Mouse (Mus musculus) liver, postnatal 0 days (tissue): ENCODE measurements around the gene Gm8994.

ENCODE experiments used
- CTCF ChIP-seq: sonication (generic); IDR thresholded peaks from 2 replicates; pipeline ENCODE4 v1.5.1; 2016; ENCODE audit warnings: antibody characterized with exemption, low read depth
- EP300 ChIP-seq: IDR thresholded peaks from 2 replicates; pipeline ENCODE4 v1.6.1; 2016; ENCODE audit warnings: antibody characterized with exemption, low read depth, mild to moderate bottlenecking

DNA sequence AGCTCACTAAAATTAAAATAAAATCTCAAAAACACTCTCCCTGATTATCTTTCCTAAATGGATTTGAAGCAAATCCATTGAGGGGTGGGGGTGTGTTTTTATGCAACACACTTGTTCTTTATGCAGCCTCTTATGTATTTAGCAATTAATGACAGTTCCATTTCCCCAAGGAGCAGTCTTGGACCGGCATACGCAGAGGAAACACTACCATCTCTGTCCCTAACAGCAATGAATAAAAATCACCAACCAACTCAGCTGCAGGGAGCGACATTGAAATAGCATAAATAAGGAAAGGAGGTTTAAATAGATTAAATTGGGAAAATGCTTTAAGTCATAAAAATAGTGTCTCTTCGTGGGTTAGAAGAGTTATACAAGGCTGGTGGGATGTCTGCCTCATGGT, 40.8 kb upstream of the Gm8994 start:
- TF ChIP-seq CTCF (no peak), EP300 (no peak)
